Mouse (Mus musculus): ENCODE data around the gene Atp5j.

DNA sequence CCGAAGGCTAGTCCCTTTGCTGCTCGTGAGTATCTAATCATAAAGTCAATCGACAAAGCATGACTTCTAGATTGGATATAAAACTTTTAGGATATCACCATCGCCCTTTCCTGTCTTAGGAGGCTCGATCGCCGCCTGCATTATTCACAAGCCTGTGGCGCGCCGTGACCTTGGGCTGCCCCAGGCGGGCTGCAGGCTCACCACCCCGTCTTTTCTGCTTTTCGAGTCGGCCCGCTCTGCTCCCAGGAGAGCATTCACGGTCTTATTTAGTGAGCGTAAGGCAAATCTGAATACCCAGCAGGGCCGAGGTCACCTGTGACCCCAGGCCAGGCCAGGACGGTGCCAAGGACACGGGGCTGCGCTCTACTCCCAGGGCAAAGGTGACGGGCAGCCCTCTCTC lies 1.1 kb downstream of the Atp5j start:
- TF ChIP-seq POLR2A (IDR thresholded peaks at IDR 0.05; ENCODE audit: low read depth, low read length) (no peak), CTCF (IDR thresholded peaks at IDR 0.05; ENCODE audit: extremely low read depth, insufficient read depth, insufficient read length, insufficient replicate concordance) (no peak)

All from spleen, adult 2 months (tissue).